Mouse (Mus musculus) cerebellum, adult 9-10 months (tissue): ENCODE results near the gene Srek1ip1.
A peak's percentile ranks its signal among the peaks of the same experiment; 100 is the strongest.

ENCODE experiments used
- DNase-seq: peaks from one replicate; pipeline ENCODE4 v3.0.0; 2022

Srek1ip1 gene

GRCm38 (mm10) chr13:104843295-104844089 lies 51.2 kb downstream of the Srek1ip1 start:
- DNase-seq, result no peak

- no peak for DNase-seq
These were observed 61.4 kb downstream of the Srek1ip1 start for GRCm38 (mm10) chr13:104853645-104854044.

- peak; percentile 9 for DNase-seq
These were observed 71.1 kb downstream of the Srek1ip1 start, which contains the start of gene Shisal2b for GRCm38 (mm10) chr13:104863127-104863979. Shisal2b (minus strand) TSS chr13:104863893.

GRCm38 (mm10) chr13:104866726-104867125 lies 74.4 kb downstream of the Srek1ip1 start:
- no peak for DNase-seq

- DNase-seq, result no peak
These were observed 77.6 kb downstream of the Srek1ip1 start for GRCm38 (mm10) chr13:104869907-104870306.

GRCm38 (mm10) chr13:104878508-104878907 lies 86.2 kb downstream of the Srek1ip1 start:
- no peak for DNase-seq

- no peak for DNase-seq
These were observed 91.4 kb downstream of the Srek1ip1 start for GRCm38 (mm10) chr13:104883566-104884249.

- DNase-seq, result no peak
These were observed 94.2 kb downstream of the Srek1ip1 start for GRCm38 (mm10) chr13:104886308-104887032.
